Mouse (Mus musculus): ENCODE measurements around the gene Ttn. TPM values are rescaled to one million over a fixed set of nuclear protein-coding genes. Genes with fewer than 3 reads are reported as not detected.

Gene Ttn
- total and polyA plus RNA-seq, 3 experiments: under 0.01 to 0.03 TPM; not detected in 1

GRCm38 (mm10) chr2:76686986-76687385 is 295.4 kb downstream of the Ttn start:
- H3K4me1 ChIP-seq (ENCODE audit: control insufficient read depth in 1 of 2, insufficient read depth in 2 of 2, low read length in 2 of 2): peaks cover 25 to 32% of the 10 kb centered on the region in 2 experiments
- peaks cover 22 to 47% of the 10 kb centered on the region in 2 experiments for H3K36me3 ChIP-seq (ENCODE audit: control insufficient read depth in 1 of 2, insufficient read depth in 2 of 2, low read length in 2 of 2)
- TF ChIP-seq ETS1 (IDR thresholded peaks at IDR 0.05; ENCODE audit: low read depth, low read length) (peak; percentile 100), GATA1 (IDR thresholded peaks at IDR 0.05; ENCODE audit: low read depth, low read length) (peak; percentile 42), ELF1 (IDR thresholded peaks at IDR 0.05; ENCODE audit: low read depth, low read length) (no peak), GABPA (IDR thresholded peaks at IDR 0.05; ENCODE audit: low read depth, low read length) (no peak), MXI1 (IDR thresholded peaks at IDR 0.05; ENCODE audit: low read depth, low read length) (0 out of 2 replicates have a peak, but pooled peaks have one; percentile 33), UBTF (IDR thresholded peaks at IDR 0.05; ENCODE audit: borderline replicate concordance, insufficient read depth, low read depth, low read length) (no peak), TAL1 (IDR thresholded peaks at IDR 0.05; ENCODE audit: low read length) (peak; percentile 22; the same call in 1 of the 2 replicates), HCFC1 (IDR thresholded peaks at IDR 0.05; ENCODE audit: low read depth, low read length) (no peak), ZKSCAN1 (IDR thresholded peaks at IDR 0.05; ENCODE audit: low read depth, low read length) (no peak), SMC3 (IDR thresholded peaks at IDR 0.05; ENCODE audit: low read depth, low read length) (no peak), POLR2A (IDR thresholded peaks at IDR 0.05; ENCODE audit: control insufficient read depth in 1 of 2, insufficient read depth in 1 of 2, low read depth in 1 of 2, low read length in 2 of 2, poor library complexity in 1 of 2) (no peak), TCF12 (IDR thresholded peaks at IDR 0.05; ENCODE audit: low read depth, low read length) (peak; percentile 77), EP300 (IDR thresholded peaks at IDR 0.05; ENCODE audit: low read depth in 1 of 2, low read length in 2 of 2) (peak in 1 of 2 experiments; percentile 50; a peak in 2 of 4 replicates), BHLHE40 (IDR thresholded peaks at IDR 0.05; ENCODE audit: borderline replicate concordance, low read depth, low read length) (0 out of 2 replicates have a peak, but pooled peaks have one; percentile 15), CTCF (IDR thresholded peaks at IDR 0.05 in 2 of 3, conservative IDR thresholded peaks at IDR 0.05 in 1 of 3; ENCODE audit: control insufficient read depth in 1 of 3, insufficient read depth in 1 of 3, low read depth in 2 of 3, low read length in 3 of 3, poor library complexity in 1 of 3, severe bottlenecking in 1 of 3) (no peak), MYC (IDR thresholded peaks at IDR 0.05; ENCODE audit: low read depth, low read length) (no peak), SIN3A (IDR thresholded peaks at IDR 0.05; ENCODE audit: low read length) (peak; percentile 71), MAX (IDR thresholded peaks at IDR 0.05; ENCODE audit: low read length) (no peak), POLR2AphosphoS2 (IDR thresholded peaks at IDR 0.05; ENCODE audit: low read length) (no peak), USF1 (IDR thresholded peaks at IDR 0.05; ENCODE audit: low read depth, low read length) (no peak), JUND (IDR thresholded peaks at IDR 0.05; ENCODE audit: low read depth, low read length) (no peak)
- no peaks in the 10 kb centered on the region for H3K27me3 ChIP-seq (ENCODE audit: control insufficient read depth in 1 of 2, insufficient read depth in 2 of 2, low read length in 2 of 2)
- H3K9me3 ChIP-seq (replicated peaks; ENCODE audit: insufficient read depth, low read length): no peaks in the 10 kb centered on the region
- DNase-seq (ENCODE audit: low read depth, low spot score): peak; percentile 59
- peak overlapping the region; percentile 49 for H3K27ac ChIP-seq (ENCODE audit: control insufficient read depth, low read depth, low read length)
- H3K79me2 ChIP-seq (ENCODE audit: control insufficient read depth, insufficient read depth, low read length, poor library complexity): peaks cover 2% of the 10 kb centered on the region; the same call in 1 of the 2 replicates
- no peak overlapping the region for H3K9ac ChIP-seq (ENCODE audit: control insufficient read depth, low read depth, low read length, poor library complexity, severe bottlenecking)
- no peak overlapping the region for H3K4me3 ChIP-seq (ENCODE audit: control insufficient read depth in 1 of 2, insufficient read depth in 1 of 2, low read depth in 2 of 2, low read length in 2 of 2)

- Histone ChIP-seq H3K4me3 (ENCODE audit: control insufficient read depth in 1 of 2, insufficient read depth in 1 of 2, low read depth in 2 of 2, low read length in 2 of 2) (no peak overlapping the region), H3K36me3 (ENCODE audit: control insufficient read depth in 1 of 2, insufficient read depth in 2 of 2, low read length in 2 of 2) (peaks cover 17 to 28% of the 10 kb centered on the region in 2 experiments), H3K9me3 (replicated peaks; ENCODE audit: insufficient read depth, low read length) (no peaks in the 10 kb centered on the region), H3K9ac (ENCODE audit: control insufficient read depth, low read depth, low read length, poor library complexity, severe bottlenecking) (no peak overlapping the region), H3K4me1 (ENCODE audit: control insufficient read depth in 1 of 2, insufficient read depth in 2 of 2, low read length in 2 of 2) (peaks cover 2 to 11% of the 10 kb centered on the region in 2 experiments), H3K27me3 (ENCODE audit: control insufficient read depth in 1 of 2, insufficient read depth in 2 of 2, low read length in 2 of 2) (no peaks in the 10 kb centered on the region), H3K79me2 (ENCODE audit: control insufficient read depth, insufficient read depth, low read length, poor library complexity) (peaks cover 16% of the 10 kb centered on the region), H3K27ac (ENCODE audit: control insufficient read depth, low read depth, low read length) (no peak overlapping the region)
- no peak for TF ChIP-seq MEF2A (IDR thresholded peaks at IDR 0.05; ENCODE audit: extremely low read depth, insufficient replicate concordance, low read depth, low read length, poor library complexity, severe bottlenecking)
- no peak for TF ChIP-seq GABPA (IDR thresholded peaks at IDR 0.05; ENCODE audit: low read depth, low read length)
- DNase-seq (ENCODE audit: low read depth, low spot score): no peak
Observed at GRCm38 (mm10) chr2:76682301-76682700, 300.0 kb downstream of the Ttn start.

Measured in MEL (cell line).